Mouse (Mus musculus) liver, embryonic 12.5 days (tissue): ENCODE results near the gene Slc35b4. TPM values are rescaled to one million over a fixed set of nuclear protein-coding genes. Genes with fewer than 3 reads are reported as not detected.

Source experiments
- ATAC-seq: fragments of 200-750 bp; cut with Nextera tagmentation; 2 replicates; pipeline ENCODE4 v1.8.0; 2017; ENCODE audit warnings: moderate number of reproducible peaks, mild to moderate bottlenecking, moderate library complexity
- H3K27ac ChIP-seq: fragments of 300-500 bp; sonication (generic); 2 replicates; pipeline ENCODE4 v1.5.1; 2016; ENCODE audit warnings: mild to moderate bottlenecking
- H3K27me3 ChIP-seq: fragments of 300-500 bp; sonication (generic); replicated peaks from 2 replicates; pipeline ENCODE4 v1.6.1; 2016; ENCODE audit warnings: mild to moderate bottlenecking, moderate library complexity
- H3K36me3 ChIP-seq: fragments of 300-500 bp; sonication (generic); 2 replicates; pipeline ENCODE4 v1.6.1; 2016; ENCODE audit warnings: mild to moderate bottlenecking, moderate library complexity
- H3K4me1 ChIP-seq: fragments of 300-500 bp; sonication (generic); 2 replicates; pipeline ENCODE4 v1.6.1; 2016
- H3K4me2 ChIP-seq: fragments of 300-500 bp; sonication (generic); 2 replicates; pipeline ENCODE4 v1.6.1; 2016; ENCODE audit warnings: mild to moderate bottlenecking, moderate library complexity
- H3K4me3 ChIP-seq: fragments of 300-500 bp; sonication (generic); 2 replicates; pipeline ENCODE4 v1.5.1; 2016; ENCODE audit warnings: mild to moderate bottlenecking, moderate library complexity
- H3K9ac ChIP-seq: fragments of 300-500 bp; sonication (generic); 2 replicates; pipeline ENCODE4 v1.6.1; 2016; ENCODE audit warnings: mild to moderate bottlenecking, moderate library complexity
- H3K9me3 ChIP-seq: fragments of 300-500 bp; sonication (generic); replicated peaks from 2 replicates; pipeline ENCODE4 v1.6.1; 2016; ENCODE audit warnings: mild to moderate bottlenecking, moderate library complexity
- WGBS: fragments of 180-500 bp; shearing (Covaris S2); methylation state at CpG from one replicate; pipeline ENCODE4 v1.1.7; 2016; ENCODE audit not compliant: insufficient replicate concordance; 5-methylcytosine and 5-hydroxymethylcytosine counted together
- polyA plus RNA-seq: library from polyadenylated mRNA; unstranded; fragments of >200 nt; fragmentation: Nextera tagmentation; extraction: Ambion mirVana; gene quantifications from 2 replicates; pipeline ENCODE4 v1.2.1, GENCODE M21; 2016

The Slc35b4 gene
- polyA plus RNA-seq, 1 experiment from 2014 or later: 26.6 TPM

GRCm38 (mm10) chr6:34162607-34163006 lies 14.3 kb downstream of the Slc35b4 start:
- Histone ChIP-seq H3K4me1 (peaks cover 19% of the 10 kb centered on the region), H3K4me2 (no peak overlapping the region), H3K27me3 (no peaks in the 10 kb centered on the region), H3K9me3 (no peaks in the 10 kb centered on the region), H3K27ac (no peak overlapping the region), H3K9ac (no peak overlapping the region), H3K36me3 (peaks cover 96% of the 10 kb centered on the region), H3K4me3 (no peak overlapping the region)
- no peak for ATAC-seq
- WGBS: 70% methylated on average over 2 of the region's 2 CpGs

DNA sequence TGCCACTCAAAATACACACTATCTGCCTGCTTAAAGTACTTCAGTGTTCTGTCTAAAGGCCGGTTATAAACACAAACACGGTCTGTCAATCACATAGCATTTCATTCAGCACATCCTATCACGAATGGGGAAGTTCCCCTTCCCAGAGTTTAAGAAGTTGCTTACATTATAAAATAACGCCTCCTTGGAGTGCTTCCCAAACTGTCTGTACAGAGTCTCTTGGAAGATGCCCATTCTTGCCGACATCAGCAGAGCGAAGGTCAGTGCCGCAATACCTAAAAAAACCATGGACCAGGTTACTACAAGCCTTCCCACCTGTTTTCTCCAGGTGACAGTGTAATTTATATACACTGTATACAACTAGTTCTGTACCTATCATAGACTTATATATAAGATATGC lies 15.4 kb downstream of the Slc35b4 start:
- 79% methylated on average over 7 of the region's 7 CpGs for WGBS
- ATAC-seq: no peak

DNA sequence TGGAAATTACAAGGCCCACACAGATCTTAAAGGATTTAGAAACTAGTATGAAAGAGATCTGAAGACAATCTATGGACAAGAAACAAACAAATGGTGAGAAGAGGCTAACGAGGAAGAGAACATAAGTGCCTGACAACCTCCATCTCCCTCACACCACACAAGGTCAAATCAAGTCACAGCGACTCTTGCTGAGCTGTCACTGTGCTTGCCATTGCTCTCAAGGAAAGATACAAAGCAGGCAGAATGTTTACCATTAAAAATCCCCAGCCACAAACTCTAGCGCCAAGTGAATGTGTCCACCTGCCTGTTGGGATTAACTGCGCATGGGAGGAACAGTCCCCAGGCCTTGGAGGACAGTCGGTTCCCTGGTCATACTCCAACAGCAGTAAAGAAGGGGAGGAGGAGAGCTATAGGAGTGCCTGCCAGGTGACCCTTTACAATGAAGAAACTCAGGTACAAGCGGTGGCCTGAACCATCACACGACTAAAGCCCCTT lies 16.0 kb downstream of the Slc35b4 start:
- Histone ChIP-seq H3K4me3 (no peak overlapping the region), H3K27ac (no peak overlapping the region), H3K4me1 (peaks cover 37% of the 10 kb centered on the region), H3K9ac (no peak overlapping the region), H3K27me3 (no peaks in the 10 kb centered on the region), H3K36me3 (peaks cover 88% of the 10 kb centered on the region), H3K9me3 (no peaks in the 10 kb centered on the region), H3K4me2 (no peak overlapping the region)
- ATAC-seq: no peak
- 91% methylated on average over 7 of the region's 7 CpGs for WGBS

More for the DNA sequence above, 15.4 kb downstream of the Slc35b4 start:
- Histone ChIP-seq H3K4me1 (peaks cover 30% of the 10 kb centered on the region), H3K4me3 (no peak overlapping the region), H3K9ac (no peak overlapping the region), H3K27me3 (no peaks in the 10 kb centered on the region), H3K27ac (no peak overlapping the region), H3K4me2 (no peak overlapping the region), H3K9me3 (no peaks in the 10 kb centered on the region), H3K36me3 (peaks cover 94% of the 10 kb centered on the region)

- no peak for ATAC-seq
- no peaks in the 10 kb centered on the region for H3K9me3 ChIP-seq
- H3K9ac ChIP-seq: no peak overlapping the region
- no peaks in the 10 kb centered on the region for H3K27me3 ChIP-seq
- no peak overlapping the region for H3K4me3 ChIP-seq
- peaks cover 43% of the 10 kb centered on the region for H3K4me1 ChIP-seq
- H3K36me3 ChIP-seq: peaks cover 81% of the 10 kb centered on the region
- H3K27ac ChIP-seq: no peak overlapping the region
- 67% methylated on average over 23 of the region's 23 CpGs for WGBS
- no peak overlapping the region for H3K4me2 ChIP-seq
Measured at GRCm38 (mm10) chr6:34159998-34160815, 16.7 kb downstream of the Slc35b4 start.

DNA sequence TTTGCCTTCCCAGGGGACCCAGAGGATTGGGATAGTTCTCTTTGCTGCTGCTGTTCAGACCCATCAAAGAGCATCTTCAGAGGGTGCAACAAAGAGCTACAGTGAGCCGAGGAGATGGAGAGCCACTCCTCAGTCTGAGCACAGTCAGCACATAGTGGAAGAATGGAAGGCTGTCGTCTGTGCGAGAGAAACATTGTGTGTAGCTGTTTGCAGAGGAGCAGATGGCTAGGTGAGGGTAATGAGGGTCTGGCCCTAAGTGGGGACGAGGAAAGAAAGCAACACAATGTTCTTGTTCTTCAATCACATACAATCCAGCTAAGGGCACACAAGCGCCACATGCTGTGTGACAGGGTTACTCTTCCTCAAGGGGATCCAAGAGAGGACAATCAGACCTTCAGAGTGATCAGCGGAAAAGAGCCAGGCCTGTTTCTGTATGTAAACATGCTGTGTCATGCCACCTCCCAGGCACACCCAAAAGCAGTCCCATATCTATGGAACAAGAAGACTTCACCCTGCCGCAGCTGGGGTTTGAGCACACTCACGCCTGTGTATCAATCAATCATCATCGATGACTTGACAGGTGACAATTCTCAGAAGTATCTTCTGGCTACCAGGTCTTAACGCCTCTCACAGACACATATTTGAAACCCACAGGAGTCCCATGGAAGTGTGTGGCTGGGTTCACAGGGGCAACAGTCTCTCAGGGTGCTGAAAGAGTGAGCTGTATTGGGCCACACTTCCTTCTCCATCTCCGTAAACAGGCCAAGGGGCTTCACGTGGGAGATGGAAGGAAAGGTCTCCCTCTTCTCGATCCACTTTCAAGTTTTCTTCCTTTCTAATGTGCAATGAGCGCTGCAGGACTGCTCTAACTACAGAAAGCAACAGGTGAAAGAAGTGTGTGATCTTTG lies 19.8 kb downstream of the Slc35b4 start:
- Histone ChIP-seq H3K9ac (peak overlapping the region; percentile 52), H3K4me2 (peak overlapping the region; percentile 54)
- ATAC-seq: peak; percentile 94

DNA sequence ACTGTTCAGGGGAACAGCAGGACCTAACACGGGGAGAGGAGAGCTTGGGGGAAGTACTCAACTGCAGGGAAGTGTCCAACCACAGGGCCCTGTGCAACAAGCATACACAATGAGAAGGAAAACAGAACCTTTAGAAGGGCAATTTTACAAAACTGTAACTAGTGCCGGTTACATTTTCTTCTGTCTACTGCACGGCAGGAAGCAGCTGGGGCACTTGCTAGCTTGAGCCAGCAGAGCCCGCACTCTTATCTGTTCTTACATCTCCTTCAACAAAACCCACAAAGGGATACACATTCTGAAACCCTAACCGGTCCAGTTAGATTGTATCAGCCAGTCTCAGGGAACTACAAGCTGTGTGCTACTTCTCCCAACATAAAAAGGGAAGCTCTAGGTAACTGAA lies 20.9 kb downstream of the Slc35b4 start:
- no peak overlapping the region for H3K4me3 ChIP-seq
- H3K4me2 ChIP-seq: peak overlapping the region; percentile 54
- H3K9me3 ChIP-seq: no peaks in the 10 kb centered on the region
- peak overlapping the region; percentile 56; the same call in 1 of the 2 replicates for H3K9ac ChIP-seq
- H3K27ac ChIP-seq: peak overlapping the region; percentile 85
- WGBS: 16% methylated on average over 5 of the region's 5 CpGs
- ATAC-seq: no peak
- H3K36me3 ChIP-seq: peaks cover 44% of the 10 kb centered on the region
- H3K27me3 ChIP-seq: no peaks in the 10 kb centered on the region
- H3K4me1 ChIP-seq: peaks cover 64% of the 10 kb centered on the region

More for the DNA sequence above, 19.8 kb downstream of the Slc35b4 start:
- Histone ChIP-seq H3K27me3 (no peaks in the 10 kb centered on the region), H3K36me3 (peaks cover 54% of the 10 kb centered on the region), H3K4me3 (no peak overlapping the region), H3K9me3 (no peaks in the 10 kb centered on the region), H3K4me1 (peaks cover 64% of the 10 kb centered on the region), H3K27ac (peak overlapping the region; percentile 85)
- 50% methylated on average over 14 of the region's 14 CpGs for WGBS

DNA sequence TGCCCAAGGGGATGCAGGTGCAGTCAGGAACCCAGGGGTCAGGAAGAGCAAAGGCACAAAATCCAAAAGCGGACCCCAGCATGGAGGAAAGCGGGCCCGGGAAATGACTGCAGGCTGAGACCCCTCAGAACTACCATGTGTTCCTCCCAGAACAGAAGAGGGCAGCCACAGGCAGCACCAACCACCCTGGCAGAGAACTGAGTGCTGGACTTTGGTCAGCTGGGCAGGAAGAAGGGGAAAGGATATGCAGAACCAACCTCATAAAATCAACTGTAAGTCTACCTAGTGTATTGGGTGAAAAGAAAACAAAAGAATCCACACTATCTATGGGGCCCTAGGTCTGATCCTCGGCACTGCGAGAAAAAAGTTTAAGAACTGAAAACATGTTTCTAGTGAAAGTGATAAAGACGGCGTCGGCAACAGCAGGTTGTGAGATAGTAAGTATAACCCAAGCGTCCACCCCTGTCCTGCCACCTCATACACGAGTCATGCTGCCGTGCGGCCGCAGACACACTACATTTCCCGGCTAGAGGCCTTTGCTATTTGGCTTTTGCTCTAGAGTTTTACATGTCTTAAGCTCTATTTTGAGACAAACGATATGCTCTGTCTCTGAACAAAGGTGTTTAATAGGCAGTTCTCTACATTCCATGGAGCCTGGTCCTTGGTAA lies 21.6 kb downstream of the Slc35b4 start:
- Histone ChIP-seq H3K9ac (peak overlapping the region; percentile 56), H3K9me3 (no peaks in the 10 kb centered on the region), H3K36me3 (peaks cover 36% of the 10 kb centered on the region), H3K4me2 (peak overlapping the region; percentile 54), H3K4me3 (no peak overlapping the region), H3K27me3 (no peaks in the 10 kb centered on the region), H3K4me1 (peaks cover 61% of the 10 kb centered on the region), H3K27ac (peak overlapping the region; percentile 85)
- ATAC-seq: peak; percentile 70
- 35% methylated on average over 15 of the region's 15 CpGs for WGBS

DNA sequence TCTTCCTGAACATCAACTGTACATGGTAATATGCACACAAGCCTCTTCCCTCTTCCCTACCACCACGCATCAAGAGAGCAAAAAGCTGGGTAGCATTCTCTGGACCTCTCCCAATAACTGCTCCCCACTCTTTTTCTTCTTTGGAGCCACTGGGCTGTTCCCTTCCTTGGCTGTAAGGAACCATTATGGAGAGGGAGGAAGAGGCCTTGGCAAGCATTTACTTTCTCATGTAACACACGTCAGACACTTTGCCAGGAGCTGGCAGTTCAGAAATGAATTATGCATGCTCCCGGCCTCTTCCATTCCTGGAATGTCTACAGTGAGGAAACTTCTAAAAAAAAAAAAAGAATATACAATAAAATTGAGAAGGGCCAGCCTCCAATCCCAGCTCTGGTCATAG lies 22.7 kb downstream of the Slc35b4 start:
- peaks cover 57% of the 10 kb centered on the region for H3K4me1 ChIP-seq
- ATAC-seq: no peak
- WGBS: 76% methylated on average over 3 of the region's 3 CpGs

GRCm38 (mm10) chr6:34153069-34154052 lies 23.6 kb downstream of the Slc35b4 start:
- H3K9ac ChIP-seq: no peak overlapping the region
- no peak overlapping the region for H3K27ac ChIP-seq
- 75% methylated on average over 18 of the region's 18 CpGs for WGBS
- no peak overlapping the region for H3K4me3 ChIP-seq
- H3K9me3 ChIP-seq: no peaks in the 10 kb centered on the region
- no peak for ATAC-seq
- peaks cover 17% of the 10 kb centered on the region for H3K36me3 ChIP-seq
- no peaks in the 10 kb centered on the region for H3K27me3 ChIP-seq
- peaks cover 52% of the 10 kb centered on the region for H3K4me1 ChIP-seq
- H3K4me2 ChIP-seq: no peak overlapping the region

More for the DNA sequence above, 22.7 kb downstream of the Slc35b4 start:
- Histone ChIP-seq H3K27ac (peak overlapping the region; percentile 85; the same call in 1 of the 2 replicates), H3K4me3 (no peak overlapping the region), H3K27me3 (no peaks in the 10 kb centered on the region), H3K9me3 (no peaks in the 10 kb centered on the region), H3K4me2 (no peak overlapping the region), H3K9ac (no peak overlapping the region), H3K36me3 (peaks cover 25% of the 10 kb centered on the region)

- H3K36me3 ChIP-seq: no peaks in the 10 kb centered on the region
- peaks cover 17% of the 10 kb centered on the region for H3K4me1 ChIP-seq
- no peak for ATAC-seq
- no peak overlapping the region for H3K27ac ChIP-seq
- H3K4me3 ChIP-seq: no peak overlapping the region
- no peaks in the 10 kb centered on the region for H3K27me3 ChIP-seq
- H3K9me3 ChIP-seq: no peaks in the 10 kb centered on the region
- H3K4me2 ChIP-seq: no peak overlapping the region
- H3K9ac ChIP-seq: no peak overlapping the region
- 79% methylated on average over 1 of the region's 1 CpGs for WGBS
Measured at GRCm38 (mm10) chr6:34149821-34150220, 27.1 kb downstream of the Slc35b4 start.
